Mouse (Mus musculus): Measurements from ENCODE around the gene Gcnt3. TPM values are rescaled to one million over a fixed set of nuclear protein-coding genes. Genes with fewer than 3 reads are reported as not detected.

Gcnt3 gene
- polyA plus RNA-seq (2014; fragmentation: Nextera tagmentation; extraction: Ambion mirVana): 9.8 and 10.4 TPM in 2 replicates

DNA sequence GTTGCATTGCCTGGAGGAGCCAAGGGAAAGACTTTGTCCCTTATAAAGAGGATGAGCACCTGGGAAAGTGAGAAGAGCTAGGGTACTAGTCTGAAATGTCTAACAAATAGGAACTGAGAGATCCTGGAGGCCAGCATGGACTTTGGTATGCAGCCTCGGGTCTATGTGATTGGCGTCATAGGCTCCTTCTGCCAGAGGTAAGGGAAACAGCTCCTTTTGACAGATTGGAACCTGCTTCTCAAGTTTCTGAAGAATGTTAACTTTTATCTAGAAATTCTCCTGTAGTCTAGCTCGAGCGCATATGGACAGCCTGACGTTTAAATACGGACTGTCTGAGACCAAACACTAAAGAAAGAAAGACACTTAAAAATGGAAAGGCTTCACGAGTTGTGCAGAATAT, at the start of gene Gcnt3:
Gene Gcnt3, minus strand, starts transcription at position 101 of the 400 bp plus-strand sequence.
- H3K4me2 ChIP-seq (replicated peaks; ENCODE audit: low read depth, low read length): no peak within 1 kb of the TSS
- H3K9me3 ChIP-seq (ENCODE audit: control insufficient read depth, low read depth, low read length): no peaks in the 10 kb centered on the region
- H3K27me3 ChIP-seq (ENCODE audit: control insufficient read depth, insufficient read depth, low read length): no peaks in the 10 kb centered on the region
- peaks cover 5% of the 10 kb centered on the region; the same call in 1 of the 2 replicates for H3K4me1 ChIP-seq (ENCODE audit: control insufficient read depth, insufficient read depth, low read length)
- 65% methylated on average over 7 of the region's 7 CpGs for WGBS
- H3K27ac ChIP-seq (ENCODE audit: low read length): no peak within 1 kb of the TSS
- no peak for ATAC-seq (ENCODE audit: insufficient number of reproducible peaks, insufficient read depth, low FRiP score, low read depth)
- H3K9ac ChIP-seq (replicated peaks; ENCODE audit: low read depth, low read length): no peak within 1 kb of the TSS
- no peak within 1 kb of the TSS for H3K4me3 ChIP-seq (ENCODE audit: low read depth, low read length)
- no peaks in the 10 kb centered on the region for H3K36me3 ChIP-seq (ENCODE audit: control insufficient read depth, insufficient read depth, low read length)

DNA sequence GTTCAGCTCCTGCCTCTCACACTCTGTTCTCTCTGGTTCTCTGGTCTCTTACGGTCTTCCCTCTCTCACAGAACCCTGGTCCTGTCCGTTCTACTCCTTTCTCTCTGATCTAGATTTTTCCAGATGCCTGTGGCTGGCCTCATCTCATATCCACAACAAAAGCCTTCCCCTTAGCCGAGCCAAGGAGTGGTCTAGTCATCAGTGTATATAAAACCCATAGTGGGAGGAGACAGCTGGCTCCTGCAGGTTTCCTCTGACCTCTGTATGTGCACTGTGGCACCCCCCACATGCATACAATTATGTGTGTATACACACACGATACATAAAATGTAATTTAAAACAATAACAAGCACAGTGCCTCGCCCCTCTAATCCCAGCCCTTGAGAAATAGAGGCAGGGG, 49.5 kb upstream of the Gcnt3 start:
- H3K4me1 ChIP-seq (ENCODE audit: control insufficient read depth, insufficient read depth, low read length): peaks cover 11% of the 10 kb centered on the region; the same call in 1 of the 2 replicates
- WGBS: 70% methylated on average over 5 of the region's 5 CpGs
- no peaks in the 10 kb centered on the region for H3K9me3 ChIP-seq (ENCODE audit: control insufficient read depth, low read depth, low read length)
- H3K36me3 ChIP-seq (ENCODE audit: control insufficient read depth, insufficient read depth, low read length): no peaks in the 10 kb centered on the region
- H3K4me3 ChIP-seq (ENCODE audit: low read depth, low read length): no peak overlapping the region
- no peak overlapping the region for H3K27ac ChIP-seq (ENCODE audit: low read length)
- no peak overlapping the region for H3K4me2 ChIP-seq (replicated peaks; ENCODE audit: low read depth, low read length)
- H3K9ac ChIP-seq (replicated peaks; ENCODE audit: low read depth, low read length): no peak overlapping the region
- ATAC-seq (ENCODE audit: insufficient number of reproducible peaks, insufficient read depth, low FRiP score, low read depth): no peak
- no peaks in the 10 kb centered on the region for H3K27me3 ChIP-seq (ENCODE audit: control insufficient read depth, insufficient read depth, low read length)

DNA sequence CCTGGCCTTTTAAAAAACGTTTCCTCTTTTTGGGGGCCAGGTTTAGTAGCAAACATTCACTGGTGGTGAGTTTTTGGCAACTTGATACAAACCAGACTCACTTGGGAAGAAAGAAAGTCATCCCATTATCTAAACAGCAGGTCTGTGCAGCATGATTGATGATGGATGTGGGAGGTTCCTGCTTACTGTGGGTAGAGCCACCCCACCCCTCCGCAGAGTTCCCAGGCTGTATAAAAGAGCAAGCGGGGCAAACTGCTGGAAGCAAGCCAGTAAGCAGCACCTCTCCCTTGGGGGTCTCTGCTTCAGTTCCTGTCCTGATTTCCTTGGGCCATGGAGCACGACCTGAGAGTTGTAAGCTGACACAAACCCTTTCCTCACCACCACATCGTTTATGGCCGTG, 48.2 kb upstream of the Gcnt3 start:
- H3K36me3 ChIP-seq (ENCODE audit: control insufficient read depth, insufficient read depth, low read length): no peaks in the 10 kb centered on the region
- no peaks in the 10 kb centered on the region for H3K9me3 ChIP-seq (ENCODE audit: control insufficient read depth, low read depth, low read length)
- ATAC-seq (ENCODE audit: insufficient number of reproducible peaks, insufficient read depth, low FRiP score, low read depth): no peak; the same call in 1 of the 2 replicates
- no peaks in the 10 kb centered on the region for H3K27me3 ChIP-seq (ENCODE audit: control insufficient read depth, insufficient read depth, low read length)
- H3K4me2 ChIP-seq (replicated peaks; ENCODE audit: low read depth, low read length): no peak overlapping the region
- H3K27ac ChIP-seq (ENCODE audit: low read length): no peak overlapping the region
- WGBS: 14% methylated on average over 6 of the region's 6 CpGs
- peaks cover 14% of the 10 kb centered on the region; the same call in 1 of the 2 replicates for H3K4me1 ChIP-seq (ENCODE audit: control insufficient read depth, insufficient read depth, low read length)
- no peak overlapping the region for H3K9ac ChIP-seq (replicated peaks; ENCODE audit: low read depth, low read length)
- no peak overlapping the region for H3K4me3 ChIP-seq (ENCODE audit: low read depth, low read length)

DNA sequence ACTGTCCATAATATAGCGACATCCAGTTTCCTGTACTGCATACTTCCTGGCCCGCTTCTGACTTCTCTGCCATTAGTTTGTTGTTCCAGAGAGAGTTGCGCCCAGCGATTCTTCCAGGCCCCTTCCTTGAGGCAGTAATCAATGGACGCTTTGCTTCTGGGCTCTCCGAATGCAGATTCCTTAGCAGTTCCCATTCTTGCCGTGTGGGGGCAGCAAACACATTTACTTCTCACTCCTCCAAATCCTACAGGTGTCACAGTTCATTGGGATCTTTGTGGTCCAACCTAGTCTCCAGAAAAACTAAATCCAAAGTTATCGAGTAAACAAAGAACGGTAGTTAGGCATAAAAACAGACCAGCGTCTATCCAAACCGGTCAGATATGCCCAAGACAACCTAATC, 46.2 kb upstream of the Gcnt3 start:
- H3K4me1 ChIP-seq (ENCODE audit: control insufficient read depth, insufficient read depth, low read length): peaks cover 14% of the 10 kb centered on the region; the same call in 1 of the 2 replicates
- no peak for ATAC-seq (ENCODE audit: insufficient number of reproducible peaks, insufficient read depth, low FRiP score, low read depth)
- H3K27me3 ChIP-seq (ENCODE audit: control insufficient read depth, insufficient read depth, low read length): no peaks in the 10 kb centered on the region
- H3K36me3 ChIP-seq (ENCODE audit: control insufficient read depth, insufficient read depth, low read length): no peaks in the 10 kb centered on the region
- no peak overlapping the region for H3K4me3 ChIP-seq (ENCODE audit: low read depth, low read length)
- no peak overlapping the region for H3K27ac ChIP-seq (ENCODE audit: low read length)
- H3K4me2 ChIP-seq (replicated peaks; ENCODE audit: low read depth, low read length): no peak overlapping the region
- no peak overlapping the region for H3K9ac ChIP-seq (replicated peaks; ENCODE audit: low read depth, low read length)
- 68% methylated on average over 11 of the region's 11 CpGs for WGBS
- H3K9me3 ChIP-seq (ENCODE audit: control insufficient read depth, low read depth, low read length): no peaks in the 10 kb centered on the region

DNA sequence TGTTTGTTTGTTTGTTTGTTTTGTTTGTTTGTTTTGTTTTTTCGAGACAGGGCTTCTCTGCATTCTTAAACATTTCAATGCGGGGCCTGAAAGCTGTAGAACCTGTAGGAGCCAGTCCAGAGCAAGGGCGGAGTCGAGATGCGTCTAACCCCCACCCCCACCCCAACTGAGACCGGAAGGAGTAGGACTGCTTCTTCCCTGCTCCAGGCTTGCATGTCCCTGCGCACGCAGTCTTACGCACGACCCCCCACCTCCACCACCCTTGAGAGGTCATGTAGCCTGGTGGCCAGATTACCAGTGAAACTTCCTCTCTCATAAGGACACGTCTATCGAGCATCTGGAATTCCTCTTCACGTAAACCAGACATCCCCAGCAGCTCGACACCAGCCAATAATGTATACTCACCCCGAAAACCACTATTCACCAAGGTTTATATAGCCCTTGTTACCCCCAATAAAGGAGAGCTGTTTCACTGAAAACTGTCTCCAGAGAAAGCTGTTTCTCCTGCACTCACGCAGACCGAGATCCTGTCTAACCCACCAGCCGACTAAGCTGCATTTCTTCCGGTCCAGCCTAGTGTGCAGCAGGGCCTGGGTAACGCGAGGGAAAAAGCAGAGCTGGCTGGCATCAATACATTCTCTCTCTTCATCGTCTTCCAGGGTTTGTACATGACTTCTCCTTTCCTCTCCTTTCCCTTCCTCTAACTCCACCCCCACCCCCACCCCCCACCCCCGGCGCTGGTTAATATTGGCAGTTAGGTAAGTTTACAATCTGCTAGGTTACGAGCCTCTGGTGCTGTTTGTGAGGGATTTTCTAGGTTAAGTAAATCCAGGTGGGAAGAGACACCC, 44.7 kb upstream of the Gcnt3 start:
- WGBS: 54% methylated on average over 25 of the region's 25 CpGs
- Histone ChIP-seq H3K36me3 (ENCODE audit: control insufficient read depth, insufficient read depth, low read length) (no peaks in the 10 kb centered on the region), H3K27me3 (ENCODE audit: control insufficient read depth, insufficient read depth, low read length) (no peaks in the 10 kb centered on the region), H3K4me1 (ENCODE audit: control insufficient read depth, insufficient read depth, low read length) (0 out of 2 replicates have a peak, but pooled peaks cover 4% of the 10 kb centered on the region), H3K9me3 (ENCODE audit: control insufficient read depth, low read depth, low read length) (no peaks in the 10 kb centered on the region), H3K4me3 (ENCODE audit: low read depth, low read length) (no peak overlapping the region), H3K9ac (replicated peaks; ENCODE audit: low read depth, low read length) (no peak overlapping the region), H3K27ac (ENCODE audit: low read length) (no peak overlapping the region), H3K4me2 (replicated peaks; ENCODE audit: low read depth, low read length) (no peak overlapping the region)
- ATAC-seq (ENCODE audit: insufficient number of reproducible peaks, insufficient read depth, low FRiP score, low read depth): no peak

DNA sequence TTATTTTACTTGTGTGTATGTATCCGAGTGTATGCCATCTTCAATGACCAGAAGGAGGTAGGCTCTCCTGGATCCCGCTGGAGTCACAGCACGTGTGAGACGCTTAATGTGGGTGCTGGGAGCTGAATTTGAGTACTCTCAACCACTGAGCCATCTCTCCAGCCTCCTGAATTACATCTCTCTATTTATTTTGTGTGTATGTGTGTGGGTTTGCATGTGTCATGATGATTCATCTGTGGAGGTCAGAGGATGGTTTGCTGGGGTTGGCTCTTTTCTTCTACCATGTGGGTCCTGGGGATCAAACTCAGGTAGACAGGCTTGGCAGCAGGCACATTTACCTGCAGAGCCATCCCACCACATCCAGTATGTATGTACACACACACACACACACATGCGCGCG, 43.9 kb upstream of the Gcnt3 start:
- Histone ChIP-seq H3K36me3 (ENCODE audit: control insufficient read depth, insufficient read depth, low read length) (no peaks in the 10 kb centered on the region), H3K9me3 (ENCODE audit: control insufficient read depth, low read depth, low read length) (no peaks in the 10 kb centered on the region), H3K4me2 (replicated peaks; ENCODE audit: low read depth, low read length) (no peak overlapping the region), H3K9ac (replicated peaks; ENCODE audit: low read depth, low read length) (no peak overlapping the region), H3K4me1 (ENCODE audit: control insufficient read depth, insufficient read depth, low read length) (0 out of 2 replicates have a peak, but pooled peaks cover 9% of the 10 kb centered on the region), H3K4me3 (ENCODE audit: low read depth, low read length) (no peak overlapping the region), H3K27me3 (ENCODE audit: control insufficient read depth, insufficient read depth, low read length) (no peaks in the 10 kb centered on the region), H3K27ac (ENCODE audit: low read length) (no peak overlapping the region)
- 84% methylated on average over 7 of the region's 7 CpGs for WGBS
- ATAC-seq (ENCODE audit: insufficient number of reproducible peaks, insufficient read depth, low FRiP score, low read depth): no peak

DNA sequence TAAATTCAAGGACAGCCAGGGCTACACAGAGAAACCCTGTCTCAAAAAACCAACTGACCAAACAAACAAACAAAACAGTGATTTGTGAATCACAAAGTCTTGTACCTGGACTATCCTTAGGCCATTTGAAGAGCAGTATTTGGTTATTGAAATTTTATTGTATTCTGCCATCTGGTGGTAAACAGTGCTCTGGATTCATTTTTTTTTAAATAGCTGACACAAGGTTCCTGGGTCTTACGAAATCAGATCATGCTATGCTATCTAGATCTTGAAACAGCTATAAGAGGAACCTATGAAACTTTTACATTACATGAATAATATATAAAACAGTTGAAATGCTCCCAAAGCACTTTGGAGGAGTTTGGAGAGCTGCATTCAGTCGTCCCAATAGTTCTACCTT, 43.1 kb upstream of the Gcnt3 start:
- H3K4me2 ChIP-seq (replicated peaks; ENCODE audit: low read depth, low read length): no peak overlapping the region
- H3K27ac ChIP-seq (ENCODE audit: low read length): no peak overlapping the region
- H3K36me3 ChIP-seq (ENCODE audit: control insufficient read depth, insufficient read depth, low read length): no peaks in the 10 kb centered on the region
- 0 out of 2 replicates have a peak, but pooled peaks cover 9% of the 10 kb centered on the region for H3K4me1 ChIP-seq (ENCODE audit: control insufficient read depth, insufficient read depth, low read length)
- no peak for ATAC-seq (ENCODE audit: insufficient number of reproducible peaks, insufficient read depth, low FRiP score, low read depth)
- no peaks in the 10 kb centered on the region for H3K9me3 ChIP-seq (ENCODE audit: control insufficient read depth, low read depth, low read length)
- 65% methylated on average over 2 of the region's 2 CpGs for WGBS
- H3K27me3 ChIP-seq (ENCODE audit: control insufficient read depth, insufficient read depth, low read length): no peaks in the 10 kb centered on the region
- H3K9ac ChIP-seq (replicated peaks; ENCODE audit: low read depth, low read length): no peak overlapping the region
- no peak overlapping the region for H3K4me3 ChIP-seq (ENCODE audit: low read depth, low read length)

DNA sequence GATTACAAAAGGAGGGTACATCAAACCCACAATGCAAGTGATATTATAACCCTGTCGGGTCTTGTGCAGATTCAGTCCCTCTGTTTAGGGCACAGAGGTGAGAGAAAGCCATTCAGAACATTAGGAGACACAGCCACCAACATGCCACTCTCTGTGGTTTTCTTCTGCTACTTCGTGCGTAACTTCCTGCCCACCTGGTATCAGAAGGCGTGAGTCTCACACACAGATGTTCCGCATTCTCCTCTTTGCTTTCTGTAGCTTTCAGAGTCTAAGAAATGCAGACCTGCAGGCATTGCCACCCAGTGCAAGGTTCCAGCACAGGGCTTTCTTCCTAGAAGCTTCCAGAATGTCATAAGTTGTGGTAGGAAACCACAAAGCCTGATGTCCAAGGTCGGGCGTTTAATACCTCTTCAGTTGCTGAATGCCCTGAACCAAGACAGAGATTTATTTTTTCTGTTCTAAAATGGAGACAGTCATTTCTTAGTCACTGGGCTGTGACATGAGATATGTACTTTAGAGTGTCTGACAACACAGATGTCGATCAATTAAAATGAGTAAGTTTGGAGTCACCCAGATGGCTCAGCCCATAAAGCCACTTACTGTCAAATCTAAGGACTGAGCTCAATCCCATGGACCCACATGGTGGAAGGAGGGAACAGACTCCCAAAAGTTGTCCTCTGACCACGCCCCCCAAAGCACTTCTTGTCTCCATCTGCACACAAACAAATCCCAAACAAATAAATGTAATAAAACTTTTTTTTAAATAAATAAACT, 42.3 kb upstream of the Gcnt3 start:
- no peaks in the 10 kb centered on the region for H3K36me3 ChIP-seq (ENCODE audit: control insufficient read depth, insufficient read depth, low read length)
- no peaks in the 10 kb centered on the region for H3K9me3 ChIP-seq (ENCODE audit: control insufficient read depth, low read depth, low read length)
- H3K4me3 ChIP-seq (ENCODE audit: low read depth, low read length): no peak overlapping the region
- no peaks in the 10 kb centered on the region for H3K27me3 ChIP-seq (ENCODE audit: control insufficient read depth, insufficient read depth, low read length)
- H3K9ac ChIP-seq (replicated peaks; ENCODE audit: low read depth, low read length): no peak overlapping the region
- no peak overlapping the region for H3K27ac ChIP-seq (ENCODE audit: low read length)
- 83% methylated on average over 9 of the region's 9 CpGs for WGBS
- no peak for ATAC-seq (ENCODE audit: insufficient number of reproducible peaks, insufficient read depth, low FRiP score, low read depth)
- 0 out of 2 replicates have a peak, but pooled peaks cover 9% of the 10 kb centered on the region for H3K4me1 ChIP-seq (ENCODE audit: control insufficient read depth, insufficient read depth, low read length)
- no peak overlapping the region for H3K4me2 ChIP-seq (replicated peaks; ENCODE audit: low read depth, low read length)

Data from stomach, embryonic 14.5 days (tissue).